Mouse (Mus musculus): ENCODE measurements at regions not wholly inside any gene's neighbourhood (a gene's known extent, or its start where the extent isn't known, plus 50 kb on each side); places are given as distances from the start of the nearest gene placed in this dataset.

GRCm38 (mm10) chr1:186241112-186241511, 124.0 kb upstream of the Lyplal1 start:
- Histone ChIP-seq H3K4me1 (ENCODE audit: control insufficient read depth, insufficient read depth, low read length) (no peaks in the 10 kb centered on the region), H3K4me3 (ENCODE audit: insufficient read depth, low read length) (no peak overlapping the region), H3K27ac (ENCODE audit: insufficient read depth, low read length) (no peak overlapping the region)
- no peak for TF ChIP-seq CTCF (IDR thresholded peaks at IDR 0.05; ENCODE audit: borderline replicate concordance, insufficient read depth, low read length)
- no peak for TF ChIP-seq POLR2A (IDR thresholded peaks at IDR 0.05; ENCODE audit: low read depth, low read length)

- peaks cover 3% of the 10 kb centered on the region; the same call in 1 of the 2 replicates for H3K4me1 ChIP-seq (ENCODE audit: control insufficient read depth, insufficient read depth, low read length)
- H3K4me3 ChIP-seq (ENCODE audit: insufficient read depth, low read length): no peak overlapping the region
- TF ChIP-seq POLR2A (IDR thresholded peaks at IDR 0.05; ENCODE audit: low read depth, low read length): no peak
- TF ChIP-seq CTCF (IDR thresholded peaks at IDR 0.05; ENCODE audit: borderline replicate concordance, insufficient read depth, low read length): no peak
- no peak overlapping the region for H3K27ac ChIP-seq (ENCODE audit: insufficient read depth, low read length)
These were observed 120.4 kb upstream of the Lyplal1 start for GRCm38 (mm10) chr1:186237556-186237955.

GRCm38 (mm10) chr1:186236267-186237020, 119.3 kb upstream of the Lyplal1 start:
- TF ChIP-seq POLR2A (IDR thresholded peaks at IDR 0.05; ENCODE audit: low read depth, low read length): no peak
- no peak overlapping the region for H3K4me3 ChIP-seq (ENCODE audit: insufficient read depth, low read length)
- H3K27ac ChIP-seq (ENCODE audit: insufficient read depth, low read length): no peak overlapping the region
- peaks cover 3% of the 10 kb centered on the region; the same call in 1 of the 2 replicates for H3K4me1 ChIP-seq (ENCODE audit: control insufficient read depth, insufficient read depth, low read length)

GRCm38 (mm10) chr1:186234536-186234935, 117.4 kb upstream of the Lyplal1 start:
- Histone ChIP-seq H3K4me3 (ENCODE audit: insufficient read depth, low read length) (no peak overlapping the region), H3K27ac (ENCODE audit: insufficient read depth, low read length) (no peak overlapping the region), H3K4me1 (ENCODE audit: control insufficient read depth, insufficient read depth, low read length) (peaks cover 3% of the 10 kb centered on the region; the same call in 1 of the 2 replicates)
- TF ChIP-seq POLR2A (IDR thresholded peaks at IDR 0.05; ENCODE audit: low read depth, low read length): no peak
- TF ChIP-seq CTCF (IDR thresholded peaks at IDR 0.05; ENCODE audit: borderline replicate concordance, insufficient read depth, low read length): no peak

GRCm38 (mm10) chr1:186230476-186230875, 113.4 kb upstream of the Lyplal1 start:
- Histone ChIP-seq H3K4me3 (ENCODE audit: insufficient read depth, low read length) (no peak overlapping the region), H3K27ac (ENCODE audit: insufficient read depth, low read length) (no peak overlapping the region), H3K4me1 (ENCODE audit: control insufficient read depth, insufficient read depth, low read length) (peaks cover 3% of the 10 kb centered on the region; the same call in 1 of the 2 replicates)
- TF ChIP-seq CTCF (IDR thresholded peaks at IDR 0.05; ENCODE audit: borderline replicate concordance, insufficient read depth, low read length) (no peak), POLR2A (IDR thresholded peaks at IDR 0.05; ENCODE audit: low read depth, low read length) (no peak)

- Histone ChIP-seq H3K27ac (ENCODE audit: insufficient read depth, low read length) (no peak overlapping the region), H3K4me3 (ENCODE audit: insufficient read depth, low read length) (no peak overlapping the region), H3K4me1 (ENCODE audit: control insufficient read depth, insufficient read depth, low read length) (peaks cover 3% of the 10 kb centered on the region; the same call in 1 of the 2 replicates)
- TF ChIP-seq CTCF (IDR thresholded peaks at IDR 0.05; ENCODE audit: borderline replicate concordance, insufficient read depth, low read length): no peak
- TF ChIP-seq POLR2A (IDR thresholded peaks at IDR 0.05; ENCODE audit: low read depth, low read length): no peak
These were observed 112.7 kb upstream of the Lyplal1 start for GRCm38 (mm10) chr1:186229856-186230255.

GRCm38 (mm10) chr1:186228396-186228795, 111.3 kb upstream of the Lyplal1 start:
- no peak for TF ChIP-seq POLR2A (IDR thresholded peaks at IDR 0.05; ENCODE audit: low read depth, low read length)
- no peak for TF ChIP-seq CTCF (IDR thresholded peaks at IDR 0.05; ENCODE audit: borderline replicate concordance, insufficient read depth, low read length)
- Histone ChIP-seq H3K4me1 (ENCODE audit: control insufficient read depth, insufficient read depth, low read length) (no peaks in the 10 kb centered on the region), H3K4me3 (ENCODE audit: insufficient read depth, low read length) (no peak overlapping the region), H3K27ac (ENCODE audit: insufficient read depth, low read length) (no peak overlapping the region)

GRCm38 (mm10) chr1:186224231-186224630, 107.1 kb upstream of the Lyplal1 start:
- no peak overlapping the region for H3K4me3 ChIP-seq (ENCODE audit: insufficient read depth, low read length)
- H3K27ac ChIP-seq (ENCODE audit: insufficient read depth, low read length): no peak overlapping the region
- TF ChIP-seq POLR2A (IDR thresholded peaks at IDR 0.05; ENCODE audit: low read depth, low read length) (no peak), CTCF (IDR thresholded peaks at IDR 0.05; ENCODE audit: borderline replicate concordance, insufficient read depth, low read length) (no peak)
- H3K4me1 ChIP-seq (ENCODE audit: control insufficient read depth, insufficient read depth, low read length): no peaks in the 10 kb centered on the region

- TF ChIP-seq POLR2A (IDR thresholded peaks at IDR 0.05; ENCODE audit: low read depth, low read length): no peak
- TF ChIP-seq CTCF (IDR thresholded peaks at IDR 0.05; ENCODE audit: borderline replicate concordance, insufficient read depth, low read length): no peak
- Histone ChIP-seq H3K4me1 (ENCODE audit: control insufficient read depth, insufficient read depth, low read length) (no peaks in the 10 kb centered on the region), H3K4me3 (ENCODE audit: insufficient read depth, low read length) (no peak overlapping the region)
These were observed 106.3 kb upstream of the Lyplal1 start for GRCm38 (mm10) chr1:186223417-186223816.

GRCm38 (mm10) chr1:186218995-186219394, 101.9 kb upstream of the Lyplal1 start:
- H3K27ac ChIP-seq (ENCODE audit: insufficient read depth, low read length): no peak overlapping the region
- TF ChIP-seq POLR2A (IDR thresholded peaks at IDR 0.05; ENCODE audit: low read depth, low read length) (no peak), CTCF (IDR thresholded peaks at IDR 0.05; ENCODE audit: borderline replicate concordance, insufficient read depth, low read length) (no peak)
- H3K4me1 ChIP-seq (ENCODE audit: control insufficient read depth, insufficient read depth, low read length): no peaks in the 10 kb centered on the region
- H3K4me3 ChIP-seq (ENCODE audit: insufficient read depth, low read length): no peak overlapping the region

More at GRCm38 (mm10) chr1:186223417-186223816, 106.3 kb upstream of the Lyplal1 start:
- no peak overlapping the region for H3K27ac ChIP-seq (ENCODE audit: insufficient read depth, low read length)

Measured in embryonic fibroblast, embryonic 13.5 days (primary cell).